Mouse (Mus musculus): ENCODE results near the gene Pif1.

Pif1 gene

GRCm38 (mm10) chr9:65586406-65587269 is at the start of gene Pif1:
Gene Pif1 (plus strand): TSS chr9:65587160.
- DNase-seq = peak; percentile 93

GRCm38 (mm10) chr9:65537901-65538630 is 48.9 kb upstream of the Pif1 start:
- DNase-seq = peak; percentile 42

GRCm38 (mm10) chr9:65539697-65540096 is 47.3 kb upstream of the Pif1 start:
- DNase-seq = no peak

GRCm38 (mm10) chr9:65541126-65542068 is 45.6 kb upstream of the Pif1 start:
- peak; percentile 82 for DNase-seq

GRCm38 (mm10) chr9:65542111-65542524 is 44.8 kb upstream of the Pif1 start:
- peak; percentile 42 for DNase-seq

GRCm38 (mm10) chr9:65545635-65546412 is 41.1 kb upstream of the Pif1 start:
- DNase-seq = peak; percentile 60

GRCm38 (mm10) chr9:65546413-65546695 is 40.6 kb upstream of the Pif1 start:
- DNase-seq = no peak

- DNase-seq = no peak
Observed at GRCm38 (mm10) chr9:65547111-65547510, 39.8 kb upstream of the Pif1 start.

GRCm38 (mm10) chr9:65547844-65548243 is 39.1 kb upstream of the Pif1 start:
- no peak for DNase-seq

- no peak for DNase-seq
Observed at GRCm38 (mm10) chr9:65548311-65548710, 38.6 kb upstream of the Pif1 start.

- DNase-seq = no peak
Observed at GRCm38 (mm10) chr9:65549139-65549538, 37.8 kb upstream of the Pif1 start.

GRCm38 (mm10) chr9:65549643-65550042 is 37.3 kb upstream of the Pif1 start:
- DNase-seq = no peak

- no peak for DNase-seq
Observed at GRCm38 (mm10) chr9:65550079-65550831, 36.7 kb upstream of the Pif1 start.

- DNase-seq = peak; percentile 84
Observed at GRCm38 (mm10) chr9:65551035-65551434, 35.9 kb upstream of the Pif1 start.

GRCm38 (mm10) chr9:65552141-65552540 is 34.8 kb upstream of the Pif1 start:
- DNase-seq = peak; percentile 44

GRCm38 (mm10) chr9:65552711-65553110 is 34.2 kb upstream of the Pif1 start:
- no peak for DNase-seq

- DNase-seq = peak; percentile 53
Observed at GRCm38 (mm10) chr9:65555001-65555405, 32.0 kb upstream of the Pif1 start.

- no peak for DNase-seq
Observed at GRCm38 (mm10) chr9:65555621-65556020, 31.3 kb upstream of the Pif1 start.

- no peak for DNase-seq
Observed at GRCm38 (mm10) chr9:65556349-65556748, 30.6 kb upstream of the Pif1 start.

GRCm38 (mm10) chr9:65556979-65557378 is 30.0 kb upstream of the Pif1 start:
- DNase-seq = no peak

GRCm38 (mm10) chr9:65558806-65559205 is 28.2 kb upstream of the Pif1 start:
- DNase-seq = no peak

All from lung, postnatal 36 days (tissue).